Mouse (Mus musculus) large intestine, adult 2 months (tissue): ENCODE data around the gene Gna13. TPM values are rescaled to one million over a fixed set of nuclear protein-coding genes. Genes with fewer than 3 reads are reported as not detected.

Experiments
- DNase-seq: peaks from one replicate; pipeline ENCODE4 v3.0.0-alpha.2; 2012; ENCODE audit warnings: low read depth, low spot score
- WGBS: fragments of 180-500 bp; shearing (Covaris S2); methylation state at CpG from one replicate; pipeline ENCODE4 v1.1.7; 2018; 5-methylcytosine and 5-hydroxymethylcytosine counted together
- polyA plus RNA-seq: library from polyadenylated mRNA; depleted of rRNA; stranded (reverse); fragments of >200 nt; gene quantifications from 2 replicates; pipeline ENCODE4 v1.2.3, GENCODE M21; 2012

Gna13 gene
- polyA plus RNA-seq, 1 experiment: 29.9 TPM

DNA sequence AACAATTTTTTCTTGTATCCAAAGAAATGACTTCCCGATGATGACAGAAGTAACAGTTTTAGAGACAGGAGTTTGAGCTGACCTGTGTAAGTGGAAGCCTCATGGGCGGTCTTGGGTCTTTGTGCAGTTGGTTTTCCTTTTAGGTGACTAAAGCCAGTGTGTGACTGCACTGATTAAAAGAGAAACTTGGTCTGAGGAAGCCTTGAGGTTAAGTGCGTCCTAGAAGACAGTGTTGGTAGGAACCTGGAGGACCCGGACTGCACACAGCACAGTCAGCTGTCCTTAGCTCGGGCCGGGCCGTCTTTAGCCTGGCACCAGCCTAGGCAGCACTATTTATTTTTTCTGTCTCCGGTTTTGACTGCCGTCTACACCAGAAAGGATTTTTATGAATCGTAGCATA is 2.2 kb downstream of the Gna13 start:
- WGBS: 24% methylated on average over 10 of the region's 10 CpGs
- no peak for DNase-seq

DNA sequence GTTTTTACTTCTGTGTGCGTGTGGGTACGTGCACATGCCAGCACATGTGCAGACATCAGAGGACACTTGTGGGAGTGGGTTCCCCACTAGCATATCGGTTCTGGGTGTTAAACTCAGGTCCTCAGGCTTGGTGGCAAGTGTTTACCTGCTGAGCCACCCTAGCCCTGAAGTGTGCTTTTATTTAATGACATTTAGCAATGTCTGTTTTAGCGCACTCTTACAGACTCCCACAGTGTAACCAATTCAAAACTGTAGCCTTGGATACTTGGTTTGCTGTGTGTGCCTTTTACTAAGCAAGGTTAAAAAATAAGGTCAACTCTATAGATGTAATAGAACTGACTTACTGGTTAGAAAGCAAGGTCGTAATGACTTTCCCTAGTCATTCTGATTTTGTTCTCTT is 3.2 kb downstream of the Gna13 start:
- WGBS: 80% methylated on average over 5 of the region's 5 CpGs
- no peak for DNase-seq

DNA sequence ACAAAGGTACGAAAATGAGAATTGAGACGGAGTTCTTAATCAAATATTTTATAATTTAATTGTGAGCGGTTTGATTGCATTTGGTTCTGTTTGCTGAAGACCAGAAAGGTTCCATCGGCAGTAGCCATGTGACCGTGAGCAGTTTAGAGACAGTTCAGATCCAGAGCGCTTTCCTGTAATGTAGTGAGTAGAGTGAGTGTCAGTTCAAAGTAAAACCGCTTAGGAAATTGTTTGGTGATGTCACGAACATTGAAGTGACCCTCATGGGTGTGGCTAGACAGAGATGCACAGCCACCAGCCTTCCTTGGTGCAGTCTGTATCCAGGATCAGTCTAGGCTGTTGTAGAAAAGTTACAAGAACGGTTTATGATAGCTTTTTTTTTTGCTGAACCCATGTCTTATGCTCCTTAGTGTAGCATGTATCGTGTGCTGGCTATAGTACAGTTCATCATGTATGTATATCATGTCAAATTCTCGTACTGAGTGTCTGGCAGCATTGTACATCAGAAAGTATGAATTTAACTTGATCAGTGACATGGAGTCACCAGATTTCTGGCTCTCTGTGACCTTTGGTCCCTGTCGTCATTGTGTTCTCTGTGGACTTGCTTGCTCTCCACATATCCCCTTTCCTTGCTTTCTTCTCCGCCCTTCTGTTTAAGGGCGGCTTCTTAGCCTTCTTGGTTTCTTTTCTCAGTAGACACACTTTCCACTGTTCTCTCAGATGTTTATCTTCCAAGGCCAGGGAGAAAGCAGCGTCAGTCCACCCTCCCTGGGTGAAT is 4.4 kb downstream of the Gna13 start:
- WGBS: 24% methylated on average over 15 of the region's 15 CpGs
- DNase-seq: no peak

DNA sequence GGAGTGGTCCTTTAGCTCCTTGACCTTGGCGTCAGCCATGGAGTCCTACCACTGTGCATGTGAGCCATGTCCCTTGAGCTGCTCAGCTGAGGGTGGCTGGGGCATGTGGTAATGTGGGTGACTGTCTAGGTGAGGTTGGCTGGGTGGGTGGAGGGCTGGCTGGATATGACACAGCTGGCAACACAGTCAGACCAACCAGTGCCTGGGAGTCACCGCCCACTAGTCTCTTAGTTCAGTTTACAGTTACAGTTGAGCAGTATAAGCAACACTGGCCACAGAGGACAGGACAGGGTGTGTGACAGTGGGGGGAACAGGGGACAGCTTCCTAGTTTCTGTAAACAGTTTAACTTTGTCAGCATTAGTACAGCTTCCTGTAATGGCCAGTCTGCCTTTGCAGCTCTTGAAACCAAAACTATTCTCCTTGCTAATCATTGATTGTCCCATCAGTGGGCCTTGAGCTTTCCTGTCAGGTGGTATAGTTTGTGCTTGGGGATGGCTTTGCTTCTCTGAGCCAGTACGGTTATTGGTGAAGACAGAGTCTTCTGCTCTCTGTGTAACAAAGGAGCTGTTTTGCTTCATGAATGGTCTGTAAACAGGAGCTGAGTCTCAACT is 6.5 kb downstream of the Gna13 start:
- WGBS: 39% methylated on average over 3 of the region's 3 CpGs
- DNase-seq: no peak

DNA sequence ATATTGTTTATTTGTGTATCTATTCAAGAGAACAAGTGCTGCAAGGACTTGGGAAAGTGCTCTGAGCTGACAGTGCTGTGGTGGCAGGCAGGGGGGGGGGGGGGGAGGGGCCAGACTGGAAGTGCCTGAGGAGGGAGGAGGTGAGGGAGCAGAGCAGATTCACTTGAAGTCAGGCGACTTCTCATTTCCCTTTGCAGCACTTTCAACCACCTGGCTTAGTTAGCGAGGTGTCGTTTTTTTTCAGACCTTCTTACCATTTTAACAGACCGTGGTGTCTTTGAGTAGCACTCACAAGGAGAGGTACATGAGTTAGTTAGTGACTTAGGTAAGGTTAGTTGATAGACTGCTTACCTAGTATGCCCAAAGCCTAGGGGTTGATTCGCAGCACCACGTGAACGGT is 12.8 kb downstream of the Gna13 start:
- 76% methylated on average over 7 of the region's 7 CpGs for WGBS
- DNase-seq: no peak

DNA sequence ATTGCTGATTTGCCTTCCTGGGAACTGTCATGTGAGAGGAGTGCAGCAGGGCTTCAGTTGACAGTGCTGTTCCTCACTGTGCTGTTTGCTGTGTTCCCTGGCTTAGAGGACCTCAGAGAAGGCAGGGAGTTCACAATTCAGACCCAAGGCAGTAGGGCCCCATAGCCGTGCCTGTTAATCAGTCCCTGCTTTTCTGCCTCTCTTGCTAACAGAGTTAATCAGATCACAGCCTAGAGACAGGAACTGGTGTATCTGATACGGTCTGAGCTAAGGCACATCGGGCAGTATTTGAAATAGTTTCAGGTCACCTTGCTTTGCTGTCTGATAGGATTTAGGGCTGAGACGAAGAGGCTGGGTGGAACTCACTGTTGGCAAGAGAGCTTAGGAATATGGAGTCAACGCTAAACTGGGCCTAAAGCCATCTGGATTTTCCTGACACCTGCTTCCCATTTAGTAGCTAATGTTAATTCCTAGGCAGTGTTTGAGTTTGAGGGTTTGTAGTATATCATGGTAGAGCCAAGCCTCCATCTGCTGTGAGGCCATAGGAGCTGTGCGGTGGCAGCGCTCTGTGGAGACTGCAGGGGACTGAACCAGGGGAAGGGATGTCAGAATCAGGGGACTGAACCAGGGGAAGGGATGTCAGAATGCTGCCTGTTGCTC is 14.0 kb downstream of the Gna13 start:
- no peak for DNase-seq
- WGBS: 33% methylated on average over 7 of the region's 7 CpGs

DNA sequence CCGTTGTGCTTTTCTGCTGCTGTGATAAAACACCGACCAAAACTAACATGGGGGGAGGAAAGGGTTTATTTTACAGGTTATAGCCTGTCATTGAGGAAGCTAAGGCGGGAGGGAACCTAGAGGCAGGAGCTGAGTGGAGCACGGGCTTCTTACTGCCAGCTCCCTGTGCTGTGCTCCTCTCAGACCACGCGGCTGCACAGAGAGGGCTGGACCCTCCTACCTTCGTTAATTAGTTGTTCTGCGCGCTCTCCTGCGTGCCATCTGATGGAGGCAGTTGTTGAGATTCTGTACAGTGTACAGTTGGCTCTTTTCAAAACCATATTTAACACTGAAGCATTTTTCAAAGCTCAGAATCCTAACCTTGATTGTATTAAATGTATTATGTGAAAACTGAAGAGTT is 14.8 kb downstream of the Gna13 start:
- no peak for DNase-seq
- 23% methylated on average over 10 of the region's 10 CpGs for WGBS

DNA sequence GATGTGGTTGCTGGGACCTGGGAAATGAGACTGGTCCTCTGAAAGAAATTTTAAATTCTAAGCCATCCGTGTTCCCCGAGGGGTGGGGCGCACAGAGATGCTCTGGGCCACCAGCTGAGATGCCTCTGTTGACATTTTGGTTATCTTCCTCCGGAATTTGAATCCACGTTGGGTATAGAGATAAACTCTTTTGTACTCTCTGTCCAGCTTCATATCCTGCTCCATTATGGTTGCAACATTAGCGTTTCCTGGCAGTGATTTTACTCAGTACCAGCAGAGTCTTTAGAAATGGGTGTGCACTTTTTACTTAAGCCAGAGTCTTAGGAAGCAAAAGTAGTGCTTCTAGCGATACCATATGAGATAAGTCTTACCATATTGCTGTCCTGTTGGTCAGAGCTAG is 15.4 kb downstream of the Gna13 start:
- WGBS: 57% methylated on average over 7 of the region's 7 CpGs
- no peak for DNase-seq

DNA sequence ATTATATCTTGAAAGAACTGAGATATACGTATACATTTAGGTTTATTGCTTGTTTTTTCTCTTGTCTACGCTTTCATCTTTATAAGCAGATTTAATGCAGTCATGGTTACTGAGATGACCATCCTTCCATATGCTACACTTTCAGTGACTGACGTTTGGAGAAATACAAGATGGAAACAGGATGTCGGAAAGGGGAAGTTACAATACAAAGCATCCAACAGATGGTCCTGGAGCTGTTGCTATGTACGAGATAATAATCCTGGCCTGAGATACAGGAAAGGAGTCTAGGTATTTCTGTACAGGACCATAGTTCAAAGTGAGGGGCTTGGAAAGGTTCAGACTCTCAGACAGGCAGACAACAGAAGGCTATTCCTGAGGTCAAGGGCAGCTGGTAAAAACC is 18.0 kb downstream of the Gna13 start:
- WGBS: 55% methylated on average over 5 of the region's 5 CpGs
- DNase-seq: no peak

DNA sequence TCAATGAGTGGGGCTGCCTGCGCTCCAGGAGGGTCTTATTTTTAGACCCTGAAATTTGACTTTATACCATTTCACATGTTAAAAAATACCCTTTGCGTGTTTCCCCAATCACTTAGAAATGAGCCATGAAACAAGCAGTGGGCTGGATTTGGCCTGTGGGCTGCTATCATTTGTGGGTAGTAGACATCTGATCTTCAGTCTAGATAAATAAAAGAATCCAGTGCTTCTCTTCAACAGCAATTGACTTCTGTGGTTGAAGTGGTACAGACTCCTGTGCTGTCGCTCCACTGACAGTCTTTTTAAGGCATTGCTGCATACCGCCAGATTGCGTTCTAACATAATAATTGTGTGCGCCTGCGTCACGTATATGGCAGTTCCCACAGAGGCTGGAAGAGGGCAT is 22.7 kb downstream of the Gna13 start:
- DNase-seq: no peak
- 87% methylated on average over 8 of the region's 8 CpGs for whole genome bisulfite sequencing

DNA sequence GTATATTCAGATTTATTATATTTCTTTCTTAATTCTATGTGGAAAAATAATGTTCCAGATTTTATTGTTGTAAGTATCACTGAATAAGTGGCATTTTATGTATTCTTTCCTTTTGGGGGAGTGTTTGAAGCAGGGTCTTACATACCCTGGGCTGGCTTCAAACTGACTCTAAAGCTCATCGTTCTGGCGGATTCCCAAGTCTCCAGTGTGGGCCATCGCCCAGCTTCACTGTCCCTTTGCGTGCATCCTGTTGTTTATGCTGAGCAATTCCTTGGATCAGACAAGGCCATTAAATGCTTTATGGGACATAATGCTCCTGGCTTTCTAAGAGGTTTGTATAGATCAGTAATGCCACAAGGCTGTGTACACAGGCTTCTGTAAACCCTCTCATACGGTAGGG is 26.4 kb downstream of the Gna13 start:
- 46% methylated on average over 5 of the region's 5 CpGs for WGBS
- DNase-seq: no peak

DNA sequence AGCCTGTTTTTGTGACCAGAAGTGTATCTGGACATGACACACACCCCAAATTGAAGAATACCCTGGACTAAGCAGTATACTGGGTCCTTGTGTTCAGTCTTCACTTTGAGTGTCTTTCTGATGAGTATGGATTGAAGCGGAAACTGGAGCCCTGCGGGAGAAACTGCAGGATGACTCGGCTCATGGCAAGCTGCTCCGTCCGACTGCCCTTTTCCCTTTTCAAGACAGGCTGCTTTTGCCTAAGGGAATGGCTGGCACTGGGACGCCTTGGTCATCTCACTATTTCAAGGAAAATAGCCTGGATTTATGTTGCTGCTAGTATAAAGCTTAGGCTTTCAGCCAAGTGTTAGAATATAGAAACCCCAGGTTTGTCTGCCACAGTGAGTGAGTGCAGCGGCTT is 28.6 kb downstream of the Gna13 start:
- 83% methylated on average over 7 of the region's 7 CpGs for WGBS
- DNase-seq: no peak

DNA sequence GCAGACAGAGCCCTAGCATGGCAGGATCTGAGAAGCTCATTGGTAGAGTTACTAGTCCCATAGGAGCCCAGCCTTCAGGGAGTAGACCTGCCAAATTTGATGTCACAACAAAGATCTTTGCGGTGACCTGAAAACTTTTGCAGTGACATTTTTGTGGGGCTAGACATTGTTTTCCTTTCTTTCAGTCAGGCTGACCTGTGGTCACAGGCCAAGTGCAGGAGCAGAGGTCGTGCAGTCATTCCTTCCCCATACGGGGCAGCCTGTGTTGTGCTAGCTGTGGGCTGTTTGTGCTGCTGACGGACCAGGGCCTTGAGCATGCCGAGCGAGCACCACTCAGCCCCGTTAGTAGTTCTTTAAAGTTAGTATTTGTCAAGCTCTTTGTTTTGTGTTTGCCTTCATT is 29.1 kb downstream of the Gna13 start:
- WGBS: 69% methylated on average over 7 of the region's 7 CpGs

DNA sequence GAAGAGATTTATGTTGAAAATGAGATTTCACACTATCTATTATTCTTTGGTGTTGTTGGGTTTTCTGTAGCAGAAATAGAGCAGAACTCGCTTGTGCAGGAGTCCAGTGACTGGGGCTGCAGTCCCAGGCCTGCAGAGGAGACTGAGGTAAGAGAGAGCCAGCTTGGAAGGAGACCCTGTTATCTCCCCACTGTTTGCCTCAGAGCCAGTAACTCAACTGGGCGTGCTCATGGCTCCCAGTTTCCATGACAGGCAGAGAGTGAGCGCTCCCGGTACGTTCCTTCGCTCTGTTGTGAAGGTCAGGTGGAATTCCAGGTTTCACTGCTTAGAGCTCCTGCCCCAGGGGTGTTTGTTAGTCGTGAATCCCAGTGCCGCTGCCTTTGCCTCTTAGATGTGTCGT is 30.0 kb downstream of the Gna13 start:
- no peak for DNase-seq
- 85% methylated on average over 9 of the region's 9 CpGs for WGBS

More for the DNA sequence above, 29.1 kb downstream of the Gna13 start:
- DNase-seq: no peak

DNA sequence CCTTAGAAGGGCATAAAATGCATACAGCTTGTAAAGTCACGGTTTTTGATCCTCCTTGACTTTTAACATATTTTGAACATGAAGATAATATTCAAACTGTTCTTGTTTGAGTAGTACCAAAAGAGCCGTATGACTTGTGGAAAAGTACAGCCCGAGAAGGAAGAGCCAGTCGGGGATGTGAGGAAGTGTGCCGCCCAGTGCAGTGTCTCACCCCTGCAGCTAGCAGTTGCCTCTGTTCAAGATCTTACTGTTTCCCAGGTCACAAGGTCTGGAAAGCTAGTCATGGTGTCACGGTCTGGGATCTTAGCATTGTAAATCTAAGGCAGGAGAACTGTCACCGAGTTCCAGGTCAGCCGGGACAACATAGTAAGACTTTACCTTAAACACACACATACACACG is 32.1 kb downstream of the Gna13 start:
- 76% methylated on average over 9 of the region's 9 CpGs for WGBS
- DNase-seq: no peak

DNA sequence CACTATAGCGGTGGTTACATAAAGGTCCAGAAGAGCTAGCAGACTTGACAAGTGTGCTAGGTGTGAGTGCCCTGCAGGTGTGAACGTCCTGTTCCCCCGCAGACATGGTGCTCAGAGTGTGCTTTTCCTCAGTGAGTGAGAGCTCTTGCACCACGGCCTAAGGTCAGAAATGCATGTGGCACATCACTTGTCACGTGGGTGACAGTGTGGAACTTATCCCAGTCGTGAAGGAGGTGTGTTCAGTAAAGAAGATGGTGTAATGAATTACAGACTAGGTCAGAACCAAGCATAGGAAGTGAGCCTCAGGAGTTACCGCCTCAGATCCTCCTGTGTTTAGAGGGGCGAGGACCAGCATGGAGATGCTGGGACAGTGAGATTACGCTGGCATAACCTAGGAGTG is 32.7 kb downstream of the Gna13 start:
- no peak for DNase-seq
- 86% methylated on average over 9 of the region's 9 CpGs for WGBS

DNA sequence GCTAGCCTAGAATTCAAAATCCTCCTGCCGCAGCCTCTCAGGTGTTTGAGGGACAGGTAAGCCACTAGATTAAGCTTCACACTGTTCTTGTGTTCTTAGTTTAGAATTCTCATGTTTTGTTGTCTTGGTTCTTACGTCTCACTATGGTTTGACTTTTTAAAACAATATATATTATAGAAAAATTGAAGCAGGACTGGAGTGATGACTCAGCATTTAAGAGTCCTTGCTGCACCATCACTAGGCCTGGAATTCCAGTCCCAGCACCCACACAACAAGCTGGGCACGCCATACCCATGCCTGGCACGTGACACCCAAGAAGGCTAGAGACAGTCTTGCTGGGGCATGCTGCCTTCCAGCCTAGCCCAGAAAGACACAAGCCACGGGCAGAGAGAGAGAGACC is 43.8 kb downstream of the Gna13 start:
- DNase-seq: no peak
- whole genome bisulfite sequencing: 87% methylated on average over 5 of the region's 5 CpGs

DNA sequence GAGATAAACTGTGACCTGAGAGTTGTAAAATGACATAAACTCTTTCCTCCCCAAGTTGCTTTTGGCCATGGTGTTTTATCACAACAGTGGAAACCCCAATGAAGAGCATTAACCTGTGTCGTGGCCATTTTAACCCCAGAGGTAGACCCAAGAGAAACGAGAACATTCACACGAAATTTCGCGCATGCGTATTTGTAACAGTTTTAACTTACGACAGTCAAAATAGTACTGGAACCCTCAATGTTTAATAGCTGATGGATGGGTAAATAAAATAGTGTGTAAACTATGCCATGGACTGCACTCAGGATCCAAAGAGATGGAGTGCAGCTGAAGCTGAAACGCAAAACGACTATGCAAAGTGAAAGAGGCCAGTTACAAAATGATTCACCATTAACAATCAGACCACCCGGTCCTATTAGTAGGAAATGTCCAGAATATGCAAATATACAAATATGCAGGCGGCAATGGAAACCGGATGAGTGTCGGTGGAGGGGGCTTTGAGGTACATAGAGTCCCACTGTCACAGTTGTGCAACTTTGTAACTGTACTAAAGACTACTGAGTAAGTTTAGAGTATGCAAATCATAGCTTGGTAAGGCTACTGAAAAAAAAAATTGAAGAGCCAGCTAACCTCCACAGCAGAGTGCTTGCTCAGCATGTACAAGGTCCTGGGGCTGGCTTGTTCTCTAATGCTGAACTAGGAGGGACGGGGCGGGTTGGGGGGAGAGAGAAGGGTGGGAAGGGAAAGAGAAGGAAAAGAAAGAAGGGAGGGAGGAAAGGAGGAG is 47.8 kb downstream of the Gna13 start:
- DNase-seq: no peak
- 74% methylated on average over 15 of the region's 15 CpGs for WGBS

DNA sequence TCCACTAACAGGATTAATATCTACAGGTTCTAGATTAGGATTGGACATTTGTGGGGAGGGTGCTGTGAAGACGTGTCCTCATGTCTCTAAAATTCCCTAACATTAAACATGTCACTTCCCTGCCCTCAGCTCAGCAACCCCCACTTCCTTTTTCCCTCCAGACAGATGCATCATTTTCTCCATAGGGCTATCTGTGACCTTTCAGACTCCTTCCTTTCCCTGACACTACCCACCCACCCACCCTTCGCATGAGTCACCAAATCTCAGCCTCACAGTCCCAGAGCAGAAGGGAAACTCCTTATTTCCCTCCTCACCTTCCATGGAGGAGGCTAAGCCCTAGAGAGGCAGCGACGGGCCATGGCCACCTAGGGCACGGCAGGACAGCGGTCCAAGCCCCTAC is 51.0 kb downstream of the Gna13 start, which contains the start of gene 9930022D16Rik:
Gene 9930022D16Rik (plus strand): TSS at position 301 of the 400 bp plus-strand sequence.
- DNase-seq: no peak
- WGBS: 81% methylated on average over 6 of the region's 6 CpGs

DNA sequence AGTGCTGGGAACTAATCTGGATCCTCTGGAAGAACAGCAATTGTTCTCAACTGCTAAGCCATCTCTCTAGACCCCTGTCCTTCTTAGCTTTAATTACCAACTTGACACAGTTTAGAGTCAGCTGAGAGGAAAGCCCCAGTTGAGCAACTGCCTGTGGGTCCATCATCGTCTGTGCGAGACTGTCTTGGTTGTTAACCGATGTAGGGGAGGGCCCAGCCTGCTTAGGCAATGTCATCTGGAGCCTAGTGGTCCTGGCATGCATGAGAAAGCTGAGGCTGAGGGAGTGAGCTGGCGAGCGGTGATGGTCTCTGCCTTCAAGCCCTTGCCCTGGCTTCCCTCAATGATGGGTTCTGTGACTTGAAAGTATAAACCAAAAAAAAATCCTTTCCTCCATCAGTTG is 52.2 kb downstream of the Gna13 start:
- 88% methylated on average over 5 of the region's 5 CpGs for WGBS
- no peak for DNase-seq
